Mouse (Mus musculus) cerebellum, adult 9-11 months (tissue): Measurements from ENCODE around the gene Zfp57.
A peak's percentile ranks its signal among the peaks of the same experiment; 100 is the strongest.
"Not testable (repeated sequence)": the region's sequence is repeated elsewhere in the genome, so short reads cannot be mapped to it uniquely, and the experiment has no call there.

ENCODE experiments used
- DNase-seq: peaks from one replicate; pipeline ENCODE4 v3.0.0; 2022

Gene Zfp57

GRCm38 (mm10) chr17:36997033-36997735 lies 3.8 kb upstream of the Zfp57 start:
- peak; percentile 52 for DNase-seq

GRCm38 (mm10) chr17:36998477-36998876 lies 2.5 kb upstream of the Zfp57 start:
- DNase-seq: no peak

- peak; percentile 41 for DNase-seq
Observed at GRCm38 (mm10) chr17:37002364-37003330, 1.7 kb downstream of the Zfp57 start.

GRCm38 (mm10) chr17:37003366-37003765 lies 2.4 kb downstream of the Zfp57 start:
- no peak for DNase-seq

- DNase-seq: no peak
Observed at GRCm38 (mm10) chr17:37008161-37008560, 7.2 kb downstream of the Zfp57 start.

GRCm38 (mm10) chr17:37009460-37010042 lies 8.6 kb downstream of the Zfp57 start:
- no peak for DNase-seq

- DNase-seq: no peak
Observed at GRCm38 (mm10) chr17:37011719-37012118, 10.8 kb downstream of the Zfp57 start.

- no peak for DNase-seq
Observed at GRCm38 (mm10) chr17:37012141-37012540, 11.2 kb downstream of the Zfp57 start.

- no peak for DNase-seq
Observed at GRCm38 (mm10) chr17:37016333-37016732, 15.4 kb downstream of the Zfp57 start.

GRCm38 (mm10) chr17:37018328-37018727 lies 17.4 kb downstream of the Zfp57 start:
- DNase-seq: no peak

GRCm38 (mm10) chr17:37019242-37019641 lies 18.3 kb downstream of the Zfp57 start:
- not testable (repeated sequence) for DNase-seq

GRCm38 (mm10) chr17:37022628-37023576 lies 21.9 kb downstream of the Zfp57 start, which contains the start of gene Mog:
Gene Mog, minus strand, starts transcription at chr17:37023398.
- no peak for DNase-seq

- DNase-seq: no peak
Observed at GRCm38 (mm10) chr17:37026425-37026824, 25.5 kb downstream of the Zfp57 start.

- DNase-seq: no peak
Observed at GRCm38 (mm10) chr17:37027486-37027885, 26.5 kb downstream of the Zfp57 start.

- no peak for DNase-seq
Observed at GRCm38 (mm10) chr17:37028212-37028611, 27.2 kb downstream of the Zfp57 start.

- peak; percentile 96 for DNase-seq
Observed at GRCm38 (mm10) chr17:37028683-37029120, 27.7 kb downstream of the Zfp57 start.

- DNase-seq: no peak
Observed at GRCm38 (mm10) chr17:37029162-37029561, 28.2 kb downstream of the Zfp57 start.

GRCm38 (mm10) chr17:37039127-37039894 lies 38.3 kb downstream of the Zfp57 start:
- DNase-seq: no peak

GRCm38 (mm10) chr17:37044651-37045244 lies 43.8 kb downstream of the Zfp57 start:
- no peak for DNase-seq

- peak; percentile 91 for DNase-seq
Observed at GRCm38 (mm10) chr17:37045611-37046311, 44.8 kb downstream of the Zfp57 start, which contains the start of gene Gabbr1. Gene Gabbr1, plus strand, starts transcription at chr17:37045966.
